Mouse (Mus musculus): ENCODE measurements at regions not wholly inside any gene's neighbourhood (a gene's known extent, or its start where the extent isn't known, plus 50 kb on each side); places are given as distances from the start of the nearest gene placed in this dataset.

DNA sequence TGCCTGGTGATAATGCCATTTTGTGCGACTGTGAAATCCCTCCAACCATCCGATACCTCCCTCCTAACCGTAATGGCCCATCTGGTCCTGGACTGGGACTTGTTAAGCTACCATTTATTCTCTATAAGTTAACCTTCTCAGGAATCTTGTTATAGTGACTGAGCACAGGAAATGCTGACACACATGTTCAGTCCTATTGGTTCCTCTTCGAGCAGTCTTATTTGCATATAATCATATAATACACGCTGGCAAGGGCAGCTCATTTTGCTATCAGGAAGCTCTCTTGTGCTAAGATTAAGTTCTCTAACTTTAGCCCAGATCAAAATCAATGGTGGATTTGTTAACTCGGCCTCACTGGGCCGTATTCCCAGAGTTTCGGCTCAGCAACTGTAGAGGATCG lies 206.1 kb upstream of the Il12b start:
- no peak for TF ChIP-seq CTCF (IDR thresholded peaks at IDR 0.05; ENCODE audit: control insufficient read depth, insufficient read depth, insufficient read length)
- TF ChIP-seq MYOD1 (IDR thresholded peaks at IDR 0.05; ENCODE audit: control insufficient read depth, insufficient read length, low read depth), result no peak
- TF ChIP-seq USF1 (IDR thresholded peaks at IDR 0.05; ENCODE audit: low read depth), result no peak
- no peak for TF ChIP-seq MYOG (IDR thresholded peaks at IDR 0.05; ENCODE audit: control insufficient read depth, extremely low read depth, insufficient read length)
- no peak for TF ChIP-seq FOSL1 (IDR thresholded peaks at IDR 0.05; ENCODE audit: insufficient read depth, low read length, poor library complexity, severe bottlenecking)
- no peak for TF ChIP-seq MAX (IDR thresholded peaks at IDR 0.05)

Data from C2C12 (cell line).